Mouse (Mus musculus): ENCODE data around the gene Taf9b. TPM values are rescaled to one million over a fixed set of nuclear protein-coding genes. Genes with fewer than 3 reads are reported as not detected.
A peak's percentile ranks its signal among the peaks of the same experiment; 100 is the strongest.
"Not testable (repeated sequence)": the region's sequence is repeated elsewhere in the genome, so short reads cannot be mapped to it uniquely, and the experiment has no call there.

Taf9b gene
- total RNA-seq (2021): 1 to 10 TPM; 8.7 to 9.5 TPM
- long read RNA-seq, experiment 1, transcript Taf9b-201 (7 exons, 2,633 nt): major isoform, 15 of 18 reads
- long read RNA-seq, experiment 1, partial matches to known transcripts: 1 of 18 reads
- long read RNA-seq, experiment 1, other reads (novel, unspliced or antisense): 2 of 18 reads
- long read RNA-seq, experiment 2, transcript Taf9b-201 (7 exons, 2,633 nt): major isoform, 11 of 11 reads
- long read RNA-seq, experiment 2, partial matches to known transcripts: 0 of 11 reads
- long read RNA-seq, experiment 2, other reads (novel, unspliced or antisense): 0 of 11 reads

GRCm38 (mm10) chrX:106221058-106221457 is at the start of gene Taf9b:
Taf9b (minus strand) TSS chrX:106221158.
- DNase-seq: no peak

DNA sequence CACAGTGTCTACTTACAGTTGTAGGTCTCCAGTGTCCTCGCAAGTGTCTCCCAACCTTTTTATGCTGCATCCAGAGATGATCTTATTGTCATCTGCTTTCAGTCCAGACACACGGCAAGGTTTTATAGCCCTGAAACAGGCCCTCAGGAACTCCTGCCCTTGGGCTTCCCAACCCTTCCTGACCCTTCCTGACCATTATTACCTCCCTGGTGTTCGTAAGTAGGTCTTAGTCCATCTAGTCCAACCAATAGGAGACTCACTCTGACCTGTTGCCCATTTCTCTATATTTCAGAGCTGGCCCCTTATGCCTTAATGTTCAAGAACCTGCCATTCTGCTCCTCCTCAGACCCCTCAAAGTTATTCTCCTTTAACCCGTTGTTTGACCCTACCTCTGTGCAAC is 34.3 kb upstream of the Taf9b start, which contains the start of gene Fnd3c2:
Gene Fnd3c2, minus strand, starts transcription at position 101 of the 400 bp plus-strand sequence.
- no peak for DNase-seq

- DNase-seq: peak; percentile 54
Measured at GRCm38 (mm10) chrX:106219171-106220032, 1.6 kb downstream of the Taf9b start.

DNA sequence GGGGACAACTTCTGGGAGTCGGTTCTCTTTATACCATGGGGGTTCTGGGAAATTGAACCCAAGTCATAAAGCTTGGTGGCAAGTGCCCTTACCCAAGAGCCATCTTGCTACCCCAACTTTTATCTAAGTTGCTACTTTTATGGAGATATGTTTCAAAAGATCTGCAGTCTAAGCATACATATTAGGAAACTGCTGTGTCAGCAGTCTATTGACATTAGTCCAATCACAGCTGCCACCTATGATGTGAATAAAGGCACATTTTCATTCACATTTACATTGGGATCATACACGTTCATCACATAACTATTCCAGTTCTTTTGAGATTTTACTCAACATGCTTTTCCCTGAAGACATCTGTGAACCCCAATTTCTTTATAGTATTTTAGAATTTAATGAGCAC is 11.9 kb downstream of the Taf9b start:
- DNase-seq: no peak

- no peak for DNase-seq
Measured at GRCm38 (mm10) chrX:106198904-106199303, 22.1 kb downstream of the Taf9b start.

DNA sequence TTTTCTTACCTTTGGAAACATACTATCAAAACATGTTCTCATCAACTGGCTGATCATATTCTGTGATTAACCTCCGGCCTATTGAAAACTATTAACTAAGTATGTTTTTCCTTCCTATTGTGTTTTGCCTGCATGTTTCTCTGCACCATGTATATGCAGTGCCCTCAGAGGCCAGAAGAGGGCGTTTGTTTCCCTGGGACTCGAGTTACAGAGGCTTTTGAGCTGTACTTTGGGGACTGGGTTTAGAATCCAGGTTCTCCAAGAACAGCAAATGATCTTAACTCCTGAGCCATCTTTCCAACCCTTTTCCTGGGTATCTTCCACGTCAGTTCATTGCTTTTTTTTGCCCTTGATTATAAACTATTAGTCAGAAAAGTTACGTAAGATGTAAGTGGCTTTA is 23.6 kb downstream of the Taf9b start:
- no peak for DNase-seq

DNA sequence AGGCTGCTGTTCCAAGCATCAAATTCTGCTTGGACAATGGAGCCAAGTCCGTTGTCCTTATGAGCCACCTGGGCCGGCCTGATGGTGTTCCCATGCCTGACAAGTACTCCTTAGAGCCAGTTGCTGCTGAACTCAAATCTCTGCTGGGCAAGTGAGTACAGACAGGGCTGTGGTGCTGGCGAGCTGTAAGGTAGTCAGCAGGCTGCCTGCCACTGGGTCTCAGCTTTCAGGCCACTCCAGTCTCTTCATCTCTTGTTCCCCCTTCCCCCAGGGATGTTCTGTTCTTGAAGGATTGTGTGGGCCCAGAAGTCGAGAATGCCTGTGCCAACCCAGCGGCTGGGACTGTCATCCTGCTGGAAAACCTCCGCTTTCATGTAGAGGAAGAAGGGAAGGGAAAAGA is 26.6 kb downstream of the Taf9b start:
- not testable (repeated sequence) for DNase-seq

GRCm38 (mm10) chrX:106190091-106190490 is 30.9 kb downstream of the Taf9b start:
- no peak for DNase-seq

DNA sequence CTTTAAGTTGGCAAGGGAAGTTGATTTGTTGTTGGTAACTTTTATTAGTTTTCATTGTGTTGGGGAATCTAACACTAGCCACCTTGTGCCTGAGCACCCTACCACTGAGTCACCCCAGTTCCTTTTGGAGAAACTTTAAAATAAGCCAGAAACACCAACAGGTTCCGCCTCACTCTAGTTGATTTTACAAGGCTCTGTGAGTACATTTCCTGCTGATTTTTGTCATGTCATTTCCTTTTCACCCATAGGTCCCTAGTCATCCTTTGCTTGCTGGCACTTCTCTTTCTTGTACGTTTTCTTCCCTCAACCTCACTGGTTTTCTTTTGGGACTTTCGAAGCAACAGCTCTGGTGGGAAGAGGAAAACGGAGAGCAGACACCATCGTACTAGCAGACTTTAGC is 31.6 kb downstream of the Taf9b start:
- no peak for DNase-seq

- peak; percentile 6 for DNase-seq
Measured at GRCm38 (mm10) chrX:106187737-106188136, 33.2 kb downstream of the Taf9b start.

DNA sequence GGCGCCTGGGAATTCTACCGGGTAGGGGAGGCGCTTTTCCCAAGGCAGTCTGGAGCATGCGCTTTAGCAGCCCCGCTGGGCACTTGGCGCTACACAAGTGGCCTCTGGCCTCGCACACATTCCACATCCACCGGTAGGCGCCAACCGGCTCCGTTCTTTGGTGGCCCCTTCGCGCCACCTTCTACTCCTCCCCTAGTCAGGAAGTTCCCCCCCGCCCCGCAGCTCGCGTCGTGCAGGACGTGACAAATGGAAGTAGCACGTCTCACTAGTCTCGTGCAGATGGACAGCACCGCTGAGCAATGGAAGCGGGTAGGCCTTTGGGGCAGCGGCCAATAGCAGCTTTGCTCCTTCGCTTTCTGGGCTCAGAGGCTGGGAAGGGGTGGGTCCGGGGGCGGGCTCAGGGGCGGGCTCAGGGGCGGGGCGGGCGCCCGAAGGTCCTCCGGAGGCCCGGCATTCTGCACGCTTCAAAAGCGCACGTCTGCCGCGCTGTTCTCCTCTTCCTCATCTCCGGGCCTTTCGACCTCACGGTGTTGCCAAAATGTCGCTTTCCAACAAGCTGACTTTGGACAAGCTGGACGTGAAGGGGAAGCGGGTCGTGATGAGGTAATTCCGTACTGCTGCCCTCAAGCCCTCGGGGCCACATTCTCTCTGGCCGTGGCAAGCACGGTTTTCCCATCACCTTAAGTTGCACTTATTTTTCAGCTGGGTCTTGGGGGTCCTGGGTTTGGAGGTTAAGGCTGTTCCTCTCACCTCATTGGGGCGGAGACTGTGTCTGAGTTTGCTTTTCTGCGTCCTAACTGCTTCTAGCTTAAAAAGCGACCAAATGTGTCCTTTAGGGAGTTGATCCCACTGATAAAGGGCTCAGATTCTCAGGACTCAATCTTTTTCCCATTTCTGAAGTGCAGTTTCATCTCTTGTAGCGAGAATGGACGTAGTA is 34.0 kb downstream of the Taf9b start, which contains the start of gene Pgk1:
Gene Pgk1, plus strand, starts transcription at position 388 of the 937 bp plus-strand sequence.
- DNase-seq: peak; percentile 81

DNA sequence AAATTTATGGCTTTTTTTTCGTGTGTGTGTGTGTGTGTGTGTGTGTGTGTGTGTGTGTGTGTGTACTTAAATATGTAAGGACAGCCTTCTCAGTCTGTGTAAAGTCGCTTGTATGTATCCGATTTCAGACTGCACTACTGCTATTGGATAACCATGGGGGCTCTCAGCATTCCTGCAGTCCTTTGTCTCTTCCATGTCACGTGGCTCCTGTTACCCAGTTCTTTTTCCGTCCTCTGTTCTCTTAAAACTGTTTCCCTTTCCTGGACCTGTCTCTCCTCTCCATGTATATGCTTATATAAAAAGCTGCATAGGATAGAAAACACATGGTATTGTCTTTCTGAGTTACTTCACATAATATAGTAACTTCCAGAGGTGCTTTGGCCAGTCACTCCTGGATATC is 35.3 kb downstream of the Taf9b start:
- DNase-seq: no peak

- no peak for DNase-seq
Measured at GRCm38 (mm10) chrX:106184279-106184678, 36.7 kb downstream of the Taf9b start.

DNA sequence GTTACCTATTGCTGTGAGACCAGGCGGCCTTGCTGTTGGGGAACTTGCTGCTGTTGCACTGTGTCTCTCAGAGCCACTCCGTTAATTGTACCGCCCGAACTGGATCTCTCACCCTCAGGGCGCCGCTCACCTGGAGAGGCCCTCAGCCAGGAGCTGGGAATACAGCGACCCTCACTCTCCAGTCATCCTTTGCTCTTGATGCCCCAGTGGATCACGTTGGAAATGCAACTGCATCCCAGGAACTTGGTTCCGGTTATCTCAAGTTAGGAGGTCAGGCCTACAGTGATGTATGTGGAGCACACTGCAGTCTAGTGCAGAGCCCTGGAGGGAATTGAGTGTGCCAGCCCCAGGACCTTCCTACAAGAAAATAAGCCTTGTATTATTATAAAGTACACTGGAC is 44.6 kb downstream of the Taf9b start:
- no peak for DNase-seq

DNA sequence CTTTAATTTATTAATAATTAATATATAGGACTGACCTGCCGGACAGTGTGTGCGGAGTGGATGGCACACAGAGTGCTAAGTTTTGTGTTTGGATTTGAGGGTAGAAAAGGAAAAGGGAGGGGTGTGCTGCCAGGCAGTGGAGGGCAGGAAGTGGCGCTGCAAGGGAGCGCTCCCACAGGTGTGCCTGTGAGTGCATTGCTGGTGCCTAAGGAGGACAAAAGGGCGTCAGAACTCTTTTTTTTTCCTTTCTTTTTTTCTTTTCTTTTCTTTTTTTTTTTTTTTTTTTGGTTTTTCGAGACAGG is 49.2 kb downstream of the Taf9b start:
- DNase-seq: no peak

GRCm38 (mm10) chrX:106171106-106171852 is 49.7 kb downstream of the Taf9b start:
- peak; percentile 67 for DNase-seq

- DNase-seq: no peak
Measured at GRCm38 (mm10) chrX:106165089-106165488, 55.9 kb downstream of the Taf9b start.

DNA sequence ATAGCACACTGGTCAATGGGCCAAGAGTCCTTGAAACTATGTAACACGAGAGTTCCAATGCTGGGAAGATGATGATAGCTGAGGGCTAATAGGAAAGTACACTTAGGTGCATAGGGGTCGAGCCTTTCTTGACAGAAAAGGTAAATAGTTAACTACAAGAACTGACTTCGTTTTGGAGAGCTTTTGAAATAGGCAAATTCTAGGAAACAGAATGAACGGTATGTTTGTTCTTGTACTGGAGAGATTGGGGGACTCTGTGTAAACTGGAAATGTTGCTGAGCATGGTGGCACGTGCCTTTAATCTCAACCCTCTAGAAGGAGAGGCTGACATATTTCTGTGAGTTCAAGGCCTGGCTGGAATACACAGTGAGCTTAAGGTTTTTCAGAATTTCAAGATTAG is 56.4 kb downstream of the Taf9b start:
- no peak for DNase-seq

- DNase-seq: no peak
Measured at GRCm38 (mm10) chrX:106163995-106164394, 57.0 kb downstream of the Taf9b start.
